Mouse (Mus musculus) kidney, embryonic 16.5 days (tissue): ENCODE results near the gene Bdkrb1. TPM values are rescaled to one million over a fixed set of nuclear protein-coding genes. Genes with fewer than 3 reads are reported as not detected.

Source experiments
- polyA plus RNA-seq: library from polyadenylated mRNA; unstranded; fragments of >200 nt; fragmentation: Nextera tagmentation; extraction: Ambion mirVana; gene quantifications from 2 replicates; pipeline ENCODE4 v1.2.1, GENCODE M21; 2015

Gene Bdkrb1
- polyA plus RNA-seq, 1 experiment from 2014 or later = not detected

Other genes with a start within 250 kb of the Bdkrb1 start
- gene D430019H16Rik, start 149.2 kb upstream of the Bdkrb1 start, polyA plus RNA-seq = 1.3 and 1.4 TPM in 2 replicates
- gene Bdkrb2, start 39.9 kb upstream of the Bdkrb1 start, polyA plus RNA-seq = 1.7 and 1.9 TPM in 2 replicates
- 29.4 and 30.0 TPM in 2 replicates for gene Gskip, start 81.7 kb downstream of the Bdkrb1 start, polyA plus RNA-seq
- 12.3 and 12.4 TPM in 2 replicates for gene Atg2b, start 82.1 kb downstream of the Bdkrb1 start, polyA plus RNA-seq
- 1.1 and 1.4 TPM in 2 replicates for gene Ak7, start 102.9 kb downstream of the Bdkrb1 start, polyA plus RNA-seq
- gene Papola, start 181.6 kb downstream of the Bdkrb1 start, polyA plus RNA-seq = 191 and 197 TPM in 2 replicates